Mouse (Mus musculus) central nervous system, embryonic 18 days (tissue): Measurements from ENCODE around the gene Zfp36l3. TPM values are rescaled to one million over a fixed set of nuclear protein-coding genes. Genes with fewer than 3 reads are reported as not detected.

ENCODE experiments used
- polyA plus RNA-seq: library from polyadenylated mRNA; depleted of rRNA; stranded (reverse); fragments of >200 nt; gene quantifications from 2 replicates; pipeline ENCODE4 v1.2.3, GENCODE M21; 2012; rRNA removed

The Zfp36l3 gene
- 0.03 and 0.06 TPM in 2 replicates for polyA plus RNA-seq

DNA sequence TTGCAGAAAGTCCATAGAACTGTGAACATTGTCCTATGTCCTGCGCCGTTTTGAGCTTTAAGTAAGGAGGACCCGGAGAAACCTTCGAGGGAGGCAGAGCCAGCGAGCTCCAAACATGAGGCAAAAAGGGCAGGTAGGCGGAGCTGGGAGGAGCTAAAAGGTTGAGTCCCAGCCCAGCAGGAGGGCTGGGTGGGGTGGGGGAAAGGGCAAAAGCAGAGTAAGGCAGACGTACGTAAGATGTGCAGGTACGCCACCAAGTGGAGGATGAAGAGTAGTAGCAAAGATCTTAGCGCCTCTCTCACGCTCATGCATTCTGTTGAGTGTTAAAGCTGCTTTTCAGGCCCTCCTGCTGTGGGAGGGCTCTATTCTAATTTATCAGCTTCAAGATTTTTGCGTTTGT, at the start of gene Zfp36l3:
Gene Zfp36l3 (minus strand): TSS at position 119 of the 400 bp plus-strand sequence.

DNA sequence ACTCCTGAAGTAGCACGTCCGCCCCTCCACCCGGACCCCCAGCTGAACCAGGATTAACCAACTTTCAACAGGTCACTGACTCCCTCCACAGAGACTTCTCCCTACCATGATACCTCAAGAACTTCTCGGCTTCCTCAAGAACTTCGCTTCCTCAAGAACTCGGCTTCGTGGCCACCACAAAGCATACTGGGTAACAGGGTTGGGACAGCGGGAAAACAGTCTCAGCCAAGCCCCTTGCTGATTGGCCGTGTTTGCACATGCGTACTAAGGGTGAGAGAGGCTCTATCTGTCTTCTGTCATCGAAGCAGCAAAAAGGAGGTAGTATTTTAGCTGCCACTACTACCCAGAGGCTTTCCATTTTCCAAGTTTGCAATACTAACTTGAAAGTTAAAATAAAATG, 21.3 kb upstream of the Zfp36l3 start, which contains the start of gene Xlr:
Gene Xlr (minus strand): TSS at position 188 of the 400 bp plus-strand sequence.

GRCm38 (mm10) chrX:53757736-53758135, 18.5 kb downstream of the Zfp36l3 start, which contains the start of gene 1700013H16Rik:
TSS of gene 1700013H16Rik (minus strand) at chrX:53757831.

GRCm38 (mm10) chrX:53724596-53724995, 51.6 kb downstream of the Zfp36l3 start, which contains the start of gene 4930502E18Rik:
TSS of gene 4930502E18Rik (plus strand) at chrX:53724826.

Other genes with a start within 250 kb of the Zfp36l3 start
- gene Rtl8c, start 168.4 kb downstream of the Zfp36l3 start, polyA plus RNA-seq = 190 and 196 TPM in 2 replicates
- not detected in 2 replicates for gene Gm14597, start 167.4 kb downstream of the Zfp36l3 start, polyA plus RNA-seq
- gene Rtl8a, start 132.7 kb downstream of the Zfp36l3 start, polyA plus RNA-seq = 280 and 283 TPM in 2 replicates
- 330 and 338 TPM in 2 replicates for gene Rtl8b, start 106.0 kb downstream of the Zfp36l3 start, polyA plus RNA-seq
- 0.21 and 0.28 TPM in 2 replicates for gene 4930502E18Rik, start 51.6 kb downstream of the Zfp36l3 start, polyA plus RNA-seq
- 0.04 TPM in 1 of 2 replicates, not detected in the other for gene 1700013H16Rik, start 18.6 kb downstream of the Zfp36l3 start, polyA plus RNA-seq
- 0.90 and 1.1 TPM in 2 replicates for gene Xlr, start 21.3 kb upstream of the Zfp36l3 start, polyA plus RNA-seq